Mouse (Mus musculus): Measurements from ENCODE around the gene Fscn1.

GRCm38 (mm10) chr5:142936336-142936719 lies 23.8 kb upstream of the Fscn1 start:
- TF ChIP-seq CTCF (IDR thresholded peaks at IDR 0.05; ENCODE audit: low read depth) (peak; percentile 99), EP300 (IDR thresholded peaks at IDR 0.05; ENCODE audit: low read depth) (no peak)
